Mouse (Mus musculus): Measurements from ENCODE around the gene Fam167b.

Gene Fam167b

GRCm38 (mm10) chr4:129578466-129578865 lies at the start of gene Fam167b:
Gene Fam167b (minus strand): TSS chr4:129578549.
- no peak for DNase-seq

GRCm38 (mm10) chr4:129626035-129626434 lies 47.7 kb upstream of the Fam167b start:
- no peak for DNase-seq

- DNase-seq = no peak
These were observed 47.1 kb upstream of the Fam167b start for GRCm38 (mm10) chr4:129625496-129625895.

- DNase-seq = peak; percentile 84
These were observed 46.7 kb upstream of the Fam167b start for GRCm38 (mm10) chr4:129625029-129625370.

- peak; percentile 81 for DNase-seq
These were observed 46.1 kb upstream of the Fam167b start for GRCm38 (mm10) chr4:129624281-129625028.

- DNase-seq = peak; percentile 64
These were observed 45.3 kb upstream of the Fam167b start, which contains the start of gene Ccdc28b for GRCm38 (mm10) chr4:129623681-129624091. Gene Ccdc28b (minus strand): TSS chr4:129623947.

- no peak for DNase-seq
These were observed 44.6 kb upstream of the Fam167b start for GRCm38 (mm10) chr4:129622803-129623535.

- DNase-seq = no peak
These were observed 43.9 kb upstream of the Fam167b start for GRCm38 (mm10) chr4:129622120-129622802.

- DNase-seq = no peak
These were observed 43.0 kb upstream of the Fam167b start for GRCm38 (mm10) chr4:129621283-129621841.

- DNase-seq = no peak
These were observed 42.3 kb upstream of the Fam167b start for GRCm38 (mm10) chr4:129620419-129621282.

- DNase-seq = peak; percentile 96
These were observed 40.7 kb upstream of the Fam167b start, which contains the start of gene Iqcc for GRCm38 (mm10) chr4:129618786-129619691. Gene Iqcc (minus strand): TSS chr4:129619099.

- no peak for DNase-seq
These were observed 39.7 kb upstream of the Fam167b start for GRCm38 (mm10) chr4:129618031-129618430.

- DNase-seq = no peak
These were observed 38.8 kb upstream of the Fam167b start for GRCm38 (mm10) chr4:129617121-129617641.

GRCm38 (mm10) chr4:129616631-129617030 lies 38.3 kb upstream of the Fam167b start:
- no peak for DNase-seq

GRCm38 (mm10) chr4:129615801-129616290 lies 37.5 kb upstream of the Fam167b start:
- DNase-seq = no peak

GRCm38 (mm10) chr4:129614093-129614492 lies 35.7 kb upstream of the Fam167b start, which contains the start of gene Dcdc2b:
Gene Dcdc2b (minus strand): TSS chr4:129614257.
- DNase-seq = no peak

- DNase-seq = no peak
These were observed 32.1 kb upstream of the Fam167b start for GRCm38 (mm10) chr4:129610472-129610871.

- DNase-seq = peak; percentile 79
These were observed 31.7 kb upstream of the Fam167b start for GRCm38 (mm10) chr4:129610026-129610425.

- DNase-seq = peak; percentile 59
These were observed 30.8 kb upstream of the Fam167b start for GRCm38 (mm10) chr4:129609139-129609631.

GRCm38 (mm10) chr4:129608426-129609025 lies 30.2 kb upstream of the Fam167b start:
- DNase-seq = peak; percentile 89
